Mouse (Mus musculus) hindlimb bud, embryonic 11.5 days (tissue): Measurements from ENCODE around the gene Cx3cl1.
A peak's percentile ranks its signal among the peaks of the same experiment; 100 is the strongest.

Experiments used
- DNase-seq: peaks from one replicate; pipeline ENCODE4 v3.0.0-alpha.2; 2012; ENCODE audit warnings: low read depth, low spot score; ENCODE audit errors: extremely low spot score

Gene Cx3cl1

GRCm38 (mm10) chr8:94800278-94800968, 28.6 kb downstream of the Cx3cl1 start:
- no peak for DNase-seq

- DNase-seq: no peak
Observed at GRCm38 (mm10) chr8:94801293-94802095, 29.7 kb downstream of the Cx3cl1 start.

- DNase-seq: no peak
Observed at GRCm38 (mm10) chr8:94802375-94802774, 30.6 kb downstream of the Cx3cl1 start.

GRCm38 (mm10) chr8:94803551-94803950, 31.7 kb downstream of the Cx3cl1 start:
- no peak for DNase-seq

- DNase-seq: no peak
Observed at GRCm38 (mm10) chr8:94804546-94805340, 32.9 kb downstream of the Cx3cl1 start.

GRCm38 (mm10) chr8:94805811-94806210, 34.0 kb downstream of the Cx3cl1 start:
- DNase-seq: no peak

GRCm38 (mm10) chr8:94807506-94807905, 35.7 kb downstream of the Cx3cl1 start:
- DNase-seq: no peak

- DNase-seq: no peak
Observed at GRCm38 (mm10) chr8:94808372-94808771, 36.6 kb downstream of the Cx3cl1 start.

GRCm38 (mm10) chr8:94810153-94810552, 38.3 kb downstream of the Cx3cl1 start, which contains the start of gene Ccl17:
TSS of gene Ccl17 (plus strand) at chr8:94810453.
- DNase-seq: no peak

GRCm38 (mm10) chr8:94810855-94811254, 39.0 kb downstream of the Cx3cl1 start:
- DNase-seq: no peak

- DNase-seq: no peak
Observed at GRCm38 (mm10) chr8:94811654-94812053, 39.8 kb downstream of the Cx3cl1 start.

- peak; percentile 95 for DNase-seq
Observed at GRCm38 (mm10) chr8:94812645-94813098, 40.9 kb downstream of the Cx3cl1 start.

- no peak for DNase-seq
Observed at GRCm38 (mm10) chr8:94814556-94814955, 42.7 kb downstream of the Cx3cl1 start.

- DNase-seq: no peak
Observed at GRCm38 (mm10) chr8:94817933-94818332, 46.1 kb downstream of the Cx3cl1 start.

- no peak for DNase-seq
Observed at GRCm38 (mm10) chr8:94819671-94820179, 47.9 kb downstream of the Cx3cl1 start.

- DNase-seq: no peak
Observed at GRCm38 (mm10) chr8:94820553-94820952, 48.7 kb downstream of the Cx3cl1 start.

- no peak for DNase-seq
Observed at GRCm38 (mm10) chr8:94821381-94821780, 49.6 kb downstream of the Cx3cl1 start.

GRCm38 (mm10) chr8:94822637-94823560, 51.1 kb downstream of the Cx3cl1 start:
- no peak for DNase-seq

- DNase-seq: no peak
Observed at GRCm38 (mm10) chr8:94825170-94825569, 53.4 kb downstream of the Cx3cl1 start.

GRCm38 (mm10) chr8:94826210-94826609, 54.4 kb downstream of the Cx3cl1 start:
- no peak for DNase-seq
